Mouse (Mus musculus): ENCODE results near the gene Ly75.

DNA sequence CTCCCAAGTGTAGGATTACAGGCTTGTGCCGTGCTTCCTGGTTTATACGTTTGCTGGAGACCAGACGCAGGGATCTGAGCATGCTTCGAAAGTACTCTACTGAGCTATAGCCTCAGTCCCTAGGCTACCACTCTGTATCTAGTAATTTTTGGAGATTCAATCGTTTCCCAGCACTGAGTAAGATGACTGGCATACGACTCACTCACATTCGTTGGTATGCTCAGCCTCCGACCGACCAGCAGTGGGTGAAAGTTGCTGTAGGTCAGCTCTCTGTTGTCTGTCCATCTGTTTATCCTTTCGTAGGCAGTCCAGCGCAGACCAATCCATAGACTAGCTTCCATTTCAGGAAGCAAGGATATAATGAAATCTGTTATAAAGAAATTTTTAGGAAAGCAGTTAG, 55.5 kb downstream of the Ly75 start:
- TF ChIP-seq CTCF (IDR thresholded peaks at IDR 0.05; ENCODE audit: low read depth) (no peak), EP300 (IDR thresholded peaks at IDR 0.05; ENCODE audit: low read depth) (no peak)
